Mouse (Mus musculus) kidney, postnatal 36 days (tissue): ENCODE measurements around the gene Stk33.
A peak's percentile ranks its signal among the peaks of the same experiment; 100 is the strongest.

ENCODE experiments used
- DNase-seq, 2 experiments: peaks; one replicate each; pipeline ENCODE4 v3.0.0; 2021 to 2022; ENCODE audit warnings: mixed read lengths in 2 of 2

The Stk33 gene

GRCm38 (mm10) chr7:109347241-109347640 lies 91.6 kb downstream of the Stk33 start:
- DNase-seq: no peak

- no peak for DNase-seq
Measured at GRCm38 (mm10) chr7:109331722-109332121, 107.2 kb downstream of the Stk33 start.

GRCm38 (mm10) chr7:109328772-109329171 lies 110.1 kb downstream of the Stk33 start:
- DNase-seq: no peak

GRCm38 (mm10) chr7:109326813-109327212 lies 112.1 kb downstream of the Stk33 start:
- DNase-seq: no peak

GRCm38 (mm10) chr7:109325731-109326130 lies 113.2 kb downstream of the Stk33 start:
- DNase-seq: no peak

GRCm38 (mm10) chr7:109325169-109325568 lies 113.7 kb downstream of the Stk33 start:
- no peak for DNase-seq

GRCm38 (mm10) chr7:109309506-109309905 lies 129.4 kb downstream of the Stk33 start:
- DNase-seq: no peak

GRCm38 (mm10) chr7:109295807-109296206 lies 143.1 kb downstream of the Stk33 start:
- no peak for DNase-seq

- DNase-seq: no peak
Measured at GRCm38 (mm10) chr7:109295351-109295750, 143.5 kb downstream of the Stk33 start.

GRCm38 (mm10) chr7:109290501-109290900 lies 148.4 kb downstream of the Stk33 start:
- peak in 1 of 2 experiments; percentile 19 for DNase-seq

- DNase-seq: no peak
Measured at GRCm38 (mm10) chr7:109289106-109289505, 149.8 kb downstream of the Stk33 start.

- no peak for DNase-seq
Measured at GRCm38 (mm10) chr7:109282106-109282505, 156.8 kb downstream of the Stk33 start.

GRCm38 (mm10) chr7:109276622-109277021 lies 162.3 kb downstream of the Stk33 start:
- peak in 1 of 2 experiments; percentile 22 for DNase-seq

- DNase-seq: no peak
Measured at GRCm38 (mm10) chr7:109275901-109276300, 163.0 kb downstream of the Stk33 start.

GRCm38 (mm10) chr7:109275151-109275550 lies 163.7 kb downstream of the Stk33 start:
- DNase-seq: no peak

GRCm38 (mm10) chr7:109274289-109274688 lies 164.6 kb downstream of the Stk33 start:
- no peak for DNase-seq

- DNase-seq: peak; percentile 45 to 59
Measured at GRCm38 (mm10) chr7:109269046-109269445, 169.8 kb downstream of the Stk33 start.

- no peak for DNase-seq
Measured at GRCm38 (mm10) chr7:109267370-109267769, 171.5 kb downstream of the Stk33 start.

- no peak for DNase-seq
Measured at GRCm38 (mm10) chr7:109266181-109266580, 172.7 kb downstream of the Stk33 start.

GRCm38 (mm10) chr7:109265606-109266005 lies 173.3 kb downstream of the Stk33 start:
- DNase-seq: no peak

- DNase-seq: peak; percentile 51 to 85
Measured at GRCm38 (mm10) chr7:109255506-109256352, 183.2 kb downstream of the Stk33 start.

GRCm38 (mm10) chr7:109251418-109251817 lies 187.5 kb downstream of the Stk33 start:
- DNase-seq: no peak

GRCm38 (mm10) chr7:109244776-109245175 lies 194.1 kb downstream of the Stk33 start:
- DNase-seq: no peak

- DNase-seq: peak in 1 of 2 experiments; percentile 23
Measured at GRCm38 (mm10) chr7:109241313-109241712, 197.6 kb downstream of the Stk33 start.

GRCm38 (mm10) chr7:109239346-109239745 lies 199.5 kb downstream of the Stk33 start:
- DNase-seq: no peak
